Mouse (Mus musculus) lung, postnatal 0 days (tissue): ENCODE results near the gene Exoc6b.

Experiments used
- CTCF ChIP-seq: IDR thresholded peaks from 2 replicates; pipeline ENCODE4 v1.5.1; 2016; ENCODE audit warnings: antibody characterized with exemption, mild to moderate bottlenecking
- EP300 ChIP-seq: IDR thresholded peaks from 2 replicates; pipeline ENCODE4 v1.6.1; 2016; ENCODE audit warnings: antibody characterized with exemption, mild to moderate bottlenecking, control low read depth

DNA sequence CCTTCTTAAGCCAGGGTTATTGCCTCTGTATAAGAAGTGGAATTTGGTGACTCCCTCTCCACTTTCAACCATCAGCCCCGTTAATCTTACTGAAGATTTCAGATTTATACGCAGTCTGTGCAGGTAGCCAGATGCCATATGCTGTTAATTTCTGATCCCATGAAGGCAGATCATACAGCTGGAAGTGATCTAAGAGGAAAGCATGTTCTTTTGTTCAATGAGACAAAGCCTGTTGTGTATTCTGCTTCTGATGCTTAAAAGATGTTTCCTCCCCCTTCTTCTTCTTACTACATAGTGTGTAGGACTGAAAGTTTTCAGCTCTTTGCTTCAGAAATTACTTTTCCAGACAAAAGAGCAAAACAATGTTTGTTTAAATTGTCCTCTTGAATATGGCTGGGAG, 109.8 kb downstream of the Exoc6b start:
- no peak for TF ChIP-seq EP300
- no peak for TF ChIP-seq CTCF
